Comparison of ENCODE assay signal across 8 mouse cellular contexts in the genomic region with DNA sequence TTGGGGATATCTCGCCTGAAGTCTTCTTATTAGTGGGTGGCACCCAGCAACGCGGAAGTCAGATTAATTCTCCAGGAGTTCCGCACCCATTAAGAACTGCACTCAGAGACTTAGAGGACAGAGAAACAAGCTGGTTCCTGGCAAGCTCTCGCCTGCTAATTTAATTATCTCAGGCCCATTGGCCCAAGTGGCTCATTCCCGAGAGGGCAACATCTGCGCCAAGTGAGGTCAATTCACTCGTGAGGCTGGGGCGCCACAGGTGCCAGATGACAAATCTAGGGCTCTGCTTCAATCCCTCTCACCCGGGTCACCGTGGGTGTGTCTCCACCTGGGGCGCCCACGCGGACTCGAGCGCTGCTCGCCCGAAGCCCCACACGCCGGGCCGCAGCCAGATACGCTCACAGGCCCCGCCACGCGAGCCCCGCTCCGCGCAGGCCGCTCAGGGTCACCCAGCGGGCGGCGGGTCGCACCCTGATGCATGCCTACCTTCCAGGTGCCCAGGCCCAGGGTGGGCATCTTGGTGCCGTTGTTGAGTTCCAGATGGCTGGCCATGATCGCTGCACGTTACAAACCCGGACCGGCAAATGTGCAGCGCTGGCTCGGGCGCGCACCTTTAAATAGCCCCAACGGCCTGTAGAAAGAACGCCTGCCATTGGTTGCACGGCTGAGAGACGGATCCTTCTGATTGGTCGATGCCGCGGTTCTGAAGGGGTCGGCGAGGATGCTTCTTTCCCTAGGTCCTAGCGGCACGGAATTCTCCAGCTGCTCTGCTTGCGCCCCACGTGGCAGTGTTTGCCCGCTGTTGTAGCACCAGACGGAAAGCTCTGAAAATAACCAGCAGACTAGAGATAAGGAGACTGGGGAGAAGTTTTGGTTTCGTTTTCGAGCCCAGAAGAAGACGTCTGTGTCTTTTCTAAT. TPM values are rescaled to one million over a fixed set of nuclear protein-coding genes. Genes with fewer than 3 reads are reported as not detected.
DNase-seq lines count a peak whose midpoint lies in the region; ATAC-seq and TF ChIP-seq lines count a peak whose summit lies in the region.

A gene (minus strand): TSS at position 625 of the 918 bp plus-strand sequence.

- TF ChIP-seq CTCF in bone marrow, adult 2 months (IDR thresholded peaks at IDR 0.05; ENCODE audit: control insufficient read depth, insufficient read depth, low read length): no peak
- TF ChIP-seq CTCF in midbrain, postnatal 0 days (IDR thresholded peaks at IDR 0.05): peak; percentile 70

- H3K27ac ChIP-seq in bone marrow, adult 2 months (ENCODE audit: control insufficient read depth, insufficient read depth, low read depth, low read length, poor library complexity): peak within 1 kb of the TSS; percentile 63
- H3K27ac ChIP-seq in embryonic facial prominence, embryonic 15.5 days (replicated peaks): no peak within 1 kb of the TSS
- H3K27ac ChIP-seq in limb, embryonic 14.5 days (replicated peaks; ENCODE audit: low read depth, low read length): 0 out of 2 replicates have a peak within 1 kb of the TSS, but pooled peaks have one; percentile 16
- 0 out of 2 replicates have a peak within 1 kb of the TSS, but pooled peaks have one; percentile 18 for H3K27ac ChIP-seq in midbrain, postnatal 0 days (ENCODE audit: low read depth, low read length)

- peak within 1 kb of the TSS; percentile 86 for H3K4me2 ChIP-seq in embryonic facial prominence, embryonic 15.5 days (replicated peaks)
- peak within 1 kb of the TSS; percentile 86 for H3K4me2 ChIP-seq in limb, embryonic 14.5 days (replicated peaks; ENCODE audit: low read depth, low read length, severe bottlenecking)
- peak within 1 kb of the TSS; percentile 85 for H3K4me2 ChIP-seq in midbrain, postnatal 0 days (ENCODE audit: low read depth, low read length, poor library complexity, severe bottlenecking)

- WGBS in bone marrow, adult 2 months: under 1% methylated on average over 60 of the region's 60 CpGs
- WGBS in embryonic facial prominence, embryonic 15.5 days: 1% methylated on average over 60 of the region's 60 CpGs
- WGBS in limb, embryonic 14.5 days: under 1% methylated on average over 56 of the region's 60 CpGs
- WGBS in midbrain, postnatal 0 days: under 1% methylated on average over 60 of the region's 60 CpGs

- H3K27me3 ChIP-seq in embryonic facial prominence, embryonic 15.5 days: no peaks in the 10 kb centered on the region
- H3K27me3 ChIP-seq in limb, embryonic 14.5 days (ENCODE audit: control insufficient read depth, insufficient read depth, low read length): no peaks in the 10 kb centered on the region
- H3K27me3 ChIP-seq in midbrain, postnatal 0 days (ENCODE audit: insufficient read depth, low read length): no peaks in the 10 kb centered on the region

- peak; percentile 57; the same call in 1 of the 2 replicates for TF ChIP-seq POLR2A in bone marrow, adult 2 months (IDR thresholded peaks at IDR 0.05; ENCODE audit: borderline replicate concordance, control insufficient read depth, low read depth, low read length)
- 0 out of 2 replicates have a peak, but pooled peaks have one; percentile 28 for TF ChIP-seq POLR2A in limb, embryonic 14.5 days (IDR thresholded peaks at IDR 0.05; ENCODE audit: borderline replicate concordance, extremely low read depth, insufficient read depth, insufficient read length)

- H3K36me3 ChIP-seq in embryonic facial prominence, embryonic 15.5 days: no peaks in the 10 kb centered on the region
- peaks cover 2% of the 10 kb centered on the region for H3K36me3 ChIP-seq in limb, embryonic 14.5 days (ENCODE audit: control insufficient read depth, insufficient read depth, low read length)
- H3K36me3 ChIP-seq in midbrain, postnatal 0 days (ENCODE audit: insufficient read depth, low read length): no peaks in the 10 kb centered on the region

- H3K9ac ChIP-seq in embryonic facial prominence, embryonic 15.5 days: peak within 1 kb of the TSS; percentile 66
- peak within 1 kb of the TSS; percentile 68 for H3K9ac ChIP-seq in limb, embryonic 14.5 days (ENCODE audit: low read depth, low read length, severe bottlenecking)
- peak within 1 kb of the TSS; percentile 72 for H3K9ac ChIP-seq in midbrain, postnatal 0 days (replicated peaks; ENCODE audit: low read length, poor library complexity, severe bottlenecking)

- no peaks in the 10 kb centered on the region; the same call in 1 of the 2 replicates for H3K4me1 ChIP-seq in bone marrow, adult 2 months (ENCODE audit: control insufficient read depth, insufficient read depth, low read length)
- peaks cover 20% of the 10 kb centered on the region for H3K4me1 ChIP-seq in embryonic facial prominence, embryonic 15.5 days
- H3K4me1 ChIP-seq in limb, embryonic 14.5 days (ENCODE audit: control insufficient read depth, insufficient read depth, low read length): 0 out of 2 replicates have a peak, but pooled peaks cover 2% of the 10 kb centered on the region
- 0 out of 2 replicates have a peak, but pooled peaks cover 4% of the 10 kb centered on the region for H3K4me1 ChIP-seq in midbrain, postnatal 0 days (ENCODE audit: insufficient read depth, low read length)

- H3K4me3 ChIP-seq in bone marrow, adult 2 months (replicated peaks; ENCODE audit: control insufficient read depth, low read depth, low read length): peak within 1 kb of the TSS; percentile 78
- peak within 1 kb of the TSS; percentile 73 for H3K4me3 ChIP-seq in embryonic facial prominence, embryonic 15.5 days (replicated peaks)
- H3K4me3 ChIP-seq in limb, embryonic 14.5 days (replicated peaks; ENCODE audit: low read length): peak within 1 kb of the TSS; percentile 67
- peak within 1 kb of the TSS; percentile 82 for H3K4me3 ChIP-seq in midbrain, postnatal 0 days (ENCODE audit: low read depth, low read length)

- H3K9me3 ChIP-seq in embryonic facial prominence, embryonic 15.5 days (replicated peaks): no peaks in the 10 kb centered on the region
- H3K9me3 ChIP-seq in limb, embryonic 14.5 days (ENCODE audit: control insufficient read depth, low read length): no peaks in the 10 kb centered on the region
- no peaks in the 10 kb centered on the region for H3K9me3 ChIP-seq in midbrain, postnatal 0 days (ENCODE audit: low read length)

- peak; percentile 97 for DNase-seq in 416B (ENCODE audit: low read depth)
- peak; percentile 92 for DNase-seq in heart, adult 8-10 months (ENCODE audit: low spot score)
- DNase-seq in kidney, adult 9 months: peak; percentile 94
- DNase-seq in limb, embryonic 14.5 days (ENCODE audit: low spot score): peak; percentile 97
- peak; percentile 98 for DNase-seq in midbrain, postnatal 0 days (ENCODE audit: low spot score)
- DNase-seq in spleen, postnatal 14 days (ENCODE audit: low spot score in 2 of 2): peak; percentile 54 to 62

- ATAC-seq in embryonic facial prominence, embryonic 15.5 days (ENCODE audit: insufficient number of reproducible peaks, low FRiP score, low TSS enrichment, low read depth): peak; percentile 98
- ATAC-seq in limb, embryonic 14.5 days (ENCODE audit: low FRiP score, low read depth): peak; percentile 99
- peak; percentile 99 for ATAC-seq in midbrain, postnatal 0 days (ENCODE audit: low FRiP score)

RNA-seq across cellular contexts. Expression of the gene that starts here (rescaled TPM):
- 52.4 and 76.9 TPM in 2 replicates for polyA plus RNA-seq in bone marrow, adult 2 months (2011; ENCODE audit: insufficient read depth, insufficient read length, low replicate concordance, missing spikeins)
- polyA plus RNA-seq in embryonic facial prominence, embryonic 15.5 days (2015; fragmentation: Nextera tagmentation; extraction: Ambion mirVana): 147 and 156 TPM in 2 replicates
- total RNA-seq in heart, adult 8-10 months (2022): 100 to 1,000 TPM; 272 to 373 (median 320) TPM
- 133 and 134 TPM in 2 replicates for polyA plus RNA-seq in limb, embryonic 14.5 days (2012; rRNA removed)
- 174 and 180 TPM in 2 replicates for polyA plus RNA-seq in limb, embryonic 14.5 days (2014; fragmentation: Nextera tagmentation; extraction: Ambion mirVana)
- 65.2 and 79.8 TPM in 2 replicates for total RNA-seq in midbrain, postnatal 0 days (2014; rRNA removed)
- 102 and 105 TPM in 2 replicates for polyA plus RNA-seq in midbrain, postnatal 0 days (2015; fragmentation: Nextera tagmentation; extraction: Ambion mirVana)
